Mouse (Mus musculus) left cerebral cortex, adult 8-10 months (tissue): ENCODE measurements at regions not wholly inside any gene's neighbourhood (a gene's known extent, or its start where the extent isn't known, plus 50 kb on each side); places are given as distances from the start of the nearest gene placed in this dataset.

Source experiments
- DNase-seq, 2 experiments: peaks; one replicate each; pipeline ENCODE4 v3.0.0; 2022; ENCODE audit warnings: low spot score in 2 of 2

GRCm38 (mm10) chr1:127011901-127012300 lies 181.3 kb upstream of the Nckap5 start:
- DNase-seq, result no peak

GRCm38 (mm10) chr1:127009699-127010098 lies 179.1 kb upstream of the Nckap5 start:
- no peak for DNase-seq

DNA sequence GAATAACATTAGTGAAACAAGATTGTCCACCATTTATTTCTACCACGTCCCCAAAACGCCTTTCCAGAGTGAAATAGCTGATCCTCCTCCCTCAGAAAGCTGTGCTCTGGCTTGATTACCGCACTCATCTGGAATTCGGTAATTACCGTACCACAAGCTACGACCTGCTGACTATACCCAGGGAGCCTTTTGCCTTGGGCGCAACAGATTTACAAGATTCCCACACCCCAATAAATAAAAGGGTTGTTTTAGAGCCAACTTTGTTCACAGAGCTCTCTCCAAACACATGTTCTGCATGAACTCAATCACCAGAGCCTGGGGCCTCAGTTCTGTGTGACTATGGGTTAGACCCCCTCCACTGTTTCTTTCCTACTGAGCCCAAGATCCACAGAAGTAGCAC lies 171.1 kb upstream of the Nckap5 start:
- DNase-seq, result no peak

- DNase-seq, result peak in 1 of 2 experiments; percentile 10
Observed at GRCm38 (mm10) chr1:126993061-126993640, 162.6 kb upstream of the Nckap5 start.

DNA sequence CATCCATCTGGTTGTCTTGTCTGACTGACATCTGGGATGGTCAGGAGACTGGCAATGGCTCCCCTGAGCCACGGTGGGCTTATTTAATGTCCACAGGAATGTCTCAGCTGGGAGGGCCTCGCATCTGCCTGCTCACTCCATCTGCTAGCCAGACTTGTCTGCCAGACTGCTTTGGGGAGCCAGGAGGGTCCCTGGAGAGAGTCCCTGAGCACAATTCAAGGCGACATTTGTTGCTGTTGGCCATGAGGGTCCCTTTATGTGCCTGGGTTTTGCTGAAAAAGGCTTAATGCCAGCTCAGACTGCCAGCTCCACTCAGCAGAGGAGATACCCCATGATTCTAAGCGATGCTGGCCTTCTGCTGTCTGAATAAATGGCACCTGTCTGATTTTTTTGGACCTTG lies 161.8 kb upstream of the Nckap5 start:
- DNase-seq, result no peak

GRCm38 (mm10) chr1:126982805-126983204 lies 152.2 kb upstream of the Nckap5 start:
- no peak for DNase-seq

DNA sequence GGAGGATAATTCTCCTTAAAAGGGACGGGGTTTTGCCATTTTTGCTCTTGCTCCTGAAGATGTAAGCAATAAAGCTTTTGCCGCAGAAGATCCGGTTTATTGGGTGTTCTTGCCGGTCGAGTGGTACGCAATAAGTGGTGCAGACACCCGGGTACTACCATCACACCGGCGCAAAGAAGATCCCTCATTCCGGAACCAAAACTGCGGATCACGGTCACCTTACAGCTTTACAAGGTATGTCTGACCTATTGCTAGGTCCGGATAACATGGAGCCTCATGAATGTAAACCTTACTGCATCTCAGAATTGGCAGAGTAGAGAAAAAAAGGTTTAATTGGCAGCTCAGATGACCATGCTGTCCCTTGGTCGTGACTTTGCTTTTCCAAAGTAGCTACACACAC lies 149.7 kb upstream of the Nckap5 start:
- no peak for DNase-seq

DNA sequence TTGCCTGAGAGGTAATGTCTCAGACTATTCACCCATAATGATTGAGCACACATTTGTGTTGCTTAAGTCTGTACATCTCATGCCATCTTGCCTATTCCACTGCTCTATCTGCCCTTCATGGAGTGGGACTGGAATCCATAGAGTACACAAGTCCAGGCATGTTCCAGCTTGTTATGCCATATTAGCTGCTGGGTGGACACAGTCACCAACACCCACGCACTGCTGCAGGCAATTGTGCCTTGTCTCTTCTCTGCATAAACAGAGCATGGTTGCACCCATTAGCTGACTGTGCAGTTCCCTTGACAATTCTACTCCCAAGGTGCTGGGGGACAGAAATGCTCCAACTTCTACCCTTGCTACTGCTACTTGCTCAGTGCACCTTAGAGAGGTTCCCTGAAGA lies 143.3 kb upstream of the Nckap5 start:
- no peak for DNase-seq

GRCm38 (mm10) chr1:126971777-126972421 lies 141.3 kb upstream of the Nckap5 start:
- no peak for DNase-seq

DNA sequence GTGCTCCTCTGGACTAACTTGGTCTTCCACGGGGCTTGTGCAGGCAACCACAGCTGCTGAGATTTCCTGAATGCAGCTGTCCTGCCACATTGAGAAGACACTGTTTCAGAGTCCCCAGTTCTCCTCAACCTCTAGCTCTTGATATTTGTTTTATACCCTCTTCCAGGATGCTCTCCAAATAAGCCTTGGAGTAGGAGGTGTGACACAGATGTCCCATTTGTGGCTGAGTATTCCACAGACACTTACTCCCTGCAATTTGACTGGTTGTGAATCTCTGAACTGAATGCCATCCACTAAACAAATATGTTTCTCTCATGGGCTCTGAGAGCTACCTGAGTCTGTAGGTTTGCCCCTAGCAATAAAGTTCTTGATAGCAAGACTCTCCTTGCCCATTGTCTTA lies 140.5 kb upstream of the Nckap5 start:
- DNase-seq, result no peak

GRCm38 (mm10) chr1:126966394-126966793 lies 135.8 kb upstream of the Nckap5 start:
- DNase-seq, result no peak

DNA sequence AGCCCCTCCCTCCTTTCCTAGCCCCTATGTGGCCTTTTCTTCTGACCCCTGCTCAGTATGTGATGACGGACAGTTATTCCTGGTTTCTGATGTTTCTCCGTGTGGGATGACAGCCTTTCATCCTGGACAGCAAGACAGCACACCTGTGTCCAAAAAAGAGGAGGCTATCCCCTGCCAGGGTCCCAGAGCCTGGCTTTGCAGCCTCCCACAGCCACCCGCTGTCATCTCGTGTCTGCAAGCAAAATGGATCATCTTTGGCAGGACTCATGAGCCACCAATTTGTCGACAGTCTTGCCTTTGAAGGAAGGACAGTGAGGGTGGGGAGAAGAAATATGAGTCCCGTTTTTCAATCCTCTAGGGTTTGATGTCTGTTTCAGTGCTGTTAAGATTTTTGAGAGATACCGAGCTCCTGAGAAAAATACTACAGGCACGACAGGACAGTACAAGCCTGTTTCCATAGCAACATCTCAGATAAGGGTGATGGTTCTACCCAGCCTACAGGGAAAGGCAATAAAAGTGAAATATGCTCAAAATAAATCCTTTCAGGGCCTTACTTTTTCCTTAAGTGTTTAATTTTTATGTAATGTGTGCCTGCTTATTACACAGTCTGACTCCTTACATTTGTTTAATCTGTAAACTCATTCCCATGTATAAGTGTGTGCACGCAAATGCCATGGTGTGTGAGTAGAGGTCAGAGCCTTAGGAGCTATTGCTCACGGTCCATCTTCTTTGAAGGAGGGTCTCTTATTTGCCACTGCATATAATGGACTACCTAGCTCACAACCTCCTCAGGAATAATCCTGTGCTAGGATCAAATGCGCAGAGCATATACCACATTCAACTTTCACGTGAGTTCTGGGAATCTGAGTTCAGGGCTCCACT lies 125.5 kb upstream of the Nckap5 start:
- DNase-seq, result no peak

DNA sequence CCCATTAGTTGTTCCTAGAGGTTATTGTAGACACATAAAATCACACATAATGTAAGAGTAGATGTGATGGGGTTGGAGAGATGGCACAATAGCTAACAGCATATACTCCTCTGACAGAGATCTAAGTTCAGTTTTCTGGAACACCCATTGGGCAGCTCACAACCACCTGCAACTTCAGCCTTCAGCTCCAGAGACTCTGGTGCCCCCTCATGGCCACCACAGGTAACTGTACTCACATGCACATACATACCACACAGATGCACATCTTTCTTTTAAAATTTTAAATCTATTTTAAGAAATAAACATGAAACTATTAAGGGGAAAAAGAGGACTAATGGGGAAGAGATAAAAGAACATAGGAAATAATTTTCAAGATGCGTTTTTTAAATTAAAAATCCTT lies 117.3 kb upstream of the Nckap5 start:
- DNase-seq, result no peak

DNA sequence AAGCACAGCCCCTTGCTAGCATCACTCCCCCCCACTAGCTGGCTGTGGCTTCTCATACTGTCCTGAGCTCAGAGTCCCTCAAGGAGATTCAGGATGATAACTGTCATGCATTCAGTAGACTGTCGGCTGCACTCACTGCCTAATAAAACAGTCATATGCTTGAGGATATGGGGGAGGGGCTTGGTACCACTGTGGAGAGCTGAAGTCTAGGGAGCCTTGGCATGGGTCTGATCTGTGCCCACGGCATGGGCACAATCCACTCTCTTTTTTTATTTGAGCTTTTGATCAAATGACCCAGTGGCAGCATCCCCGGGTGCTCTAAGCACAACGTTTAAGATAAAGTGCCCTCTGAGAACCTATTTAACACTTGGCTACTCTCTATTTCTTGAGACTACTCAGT lies 102.1 kb upstream of the Nckap5 start:
- DNase-seq, result no peak

DNA sequence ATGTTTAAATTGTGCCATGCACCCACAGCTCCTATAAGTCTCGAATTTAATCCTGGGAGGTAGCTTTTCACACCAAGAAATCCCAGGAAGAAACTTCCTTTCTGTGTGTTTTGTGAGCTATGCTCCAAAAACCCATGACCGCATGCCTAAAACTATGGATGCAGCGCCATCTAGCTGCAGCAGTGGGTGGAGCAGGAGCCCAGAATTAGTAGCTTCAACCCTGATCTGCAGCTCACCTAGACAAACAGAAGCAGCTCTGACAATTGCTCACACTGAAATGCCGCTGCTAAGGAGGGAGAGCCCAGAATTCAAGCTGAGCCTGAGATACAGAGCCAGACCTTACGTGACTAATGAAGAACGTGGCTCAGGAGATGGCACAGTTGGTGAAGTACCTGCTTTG lies 101.2 kb upstream of the Nckap5 start:
- peak; percentile 71 to 92 for DNase-seq

DNA sequence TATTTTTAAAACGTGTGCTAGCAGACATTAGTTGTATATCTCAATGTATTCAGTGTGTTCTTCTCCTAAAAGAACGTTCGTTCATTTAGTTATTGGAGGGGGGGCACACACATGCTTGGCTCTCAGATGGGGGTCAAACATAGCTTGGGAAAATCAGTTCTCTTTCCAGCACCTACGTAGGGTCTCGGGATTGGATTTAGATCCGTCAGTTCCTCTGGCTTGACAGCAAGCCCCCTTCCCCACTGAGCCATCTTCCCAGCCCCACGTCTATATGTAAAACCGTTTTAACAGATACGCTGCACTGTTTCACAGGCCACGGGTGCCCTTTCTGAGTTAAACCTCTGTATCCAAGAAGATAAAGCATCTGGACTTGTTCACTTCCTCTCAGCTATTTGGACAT lies 100.5 kb upstream of the Nckap5 start:
- DNase-seq, result no peak

- no peak for DNase-seq
Observed at GRCm38 (mm10) chr1:126930611-126931010, 100.0 kb upstream of the Nckap5 start.

DNA sequence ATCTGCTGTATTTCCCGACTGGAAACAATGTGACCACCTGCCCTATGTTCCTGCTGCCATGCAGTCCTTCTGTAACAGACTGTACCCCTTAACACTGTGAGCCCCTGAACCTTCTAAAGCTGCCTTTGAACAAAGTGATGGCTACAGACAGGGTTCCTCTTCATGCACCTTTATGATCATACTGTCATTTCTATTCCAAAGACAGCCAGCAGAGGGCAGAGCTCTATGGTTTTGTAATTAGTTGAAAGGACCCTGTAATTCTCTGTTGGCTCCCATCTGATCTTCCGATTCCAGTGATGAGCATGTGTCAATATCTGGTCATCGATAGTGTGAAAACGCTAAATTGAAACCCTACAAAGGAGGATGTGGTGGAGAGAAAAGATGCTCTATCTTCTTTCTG lies 99.1 kb upstream of the Nckap5 start:
- DNase-seq, result no peak

- DNase-seq, result no peak
Observed at GRCm38 (mm10) chr1:126928186-126928585, 97.6 kb upstream of the Nckap5 start.

- DNase-seq, result peak in 1 of 2 experiments; percentile 42
Observed at GRCm38 (mm10) chr1:126925150-126926035, 94.8 kb upstream of the Nckap5 start.

GRCm38 (mm10) chr1:126923981-126924380 lies 93.4 kb upstream of the Nckap5 start:
- DNase-seq, result no peak

GRCm38 (mm10) chr1:126922231-126922630 lies 91.6 kb upstream of the Nckap5 start:
- no peak for DNase-seq
